Mouse (Mus musculus) cerebellum, postnatal 25 days (tissue): ENCODE data around the gene Trmt2a.
A peak's percentile ranks its signal among the peaks of the same experiment; 100 is the strongest.

Experiments
- DNase-seq, 2 experiments: peaks; one replicate each; pipeline ENCODE4 v3.0.0; 2021; ENCODE audit warnings: mixed read lengths in 2 of 2

The Trmt2a gene

GRCm38 (mm10) chr16:18248433-18249363, at the start of gene Trmt2a, which contains the start of gene Ranbp1:
Gene Trmt2a, plus strand, starts transcription at chr16:18248679.
Gene Ranbp1, minus strand, starts transcription at chr16:18248732.
- DNase-seq = peak; percentile 98 to 99

- DNase-seq = no peak
These were observed 48.4 kb upstream of the Trmt2a start for GRCm38 (mm10) chr16:18200062-18200461.

GRCm38 (mm10) chr16:18201620-18202019, 46.9 kb upstream of the Trmt2a start:
- no peak for DNase-seq

- no peak for DNase-seq
These were observed 46.4 kb upstream of the Trmt2a start for GRCm38 (mm10) chr16:18202061-18202460.

GRCm38 (mm10) chr16:18203430-18204091, 44.9 kb upstream of the Trmt2a start:
- no peak for DNase-seq

GRCm38 (mm10) chr16:18210701-18211416, 37.6 kb upstream of the Trmt2a start:
- DNase-seq = peak; percentile 79 to 89

- DNase-seq = peak; percentile 96 to 98
These were observed 36.9 kb upstream of the Trmt2a start for GRCm38 (mm10) chr16:18211417-18212171.

GRCm38 (mm10) chr16:18213689-18214088, 34.8 kb upstream of the Trmt2a start:
- DNase-seq = peak in 1 of 2 experiments; percentile 52

GRCm38 (mm10) chr16:18214858-18215257, 33.6 kb upstream of the Trmt2a start:
- no peak for DNase-seq

GRCm38 (mm10) chr16:18217579-18217978, 30.9 kb upstream of the Trmt2a start, which contains the start of gene Ccdc188:
Gene Ccdc188, plus strand, starts transcription at chr16:18217879.
- no peak for DNase-seq

- DNase-seq = no peak
These were observed 29.9 kb upstream of the Trmt2a start for GRCm38 (mm10) chr16:18218580-18218996.

- DNase-seq = peak in 1 of 2 experiments; percentile 49
These were observed 28.5 kb upstream of the Trmt2a start for GRCm38 (mm10) chr16:18220001-18220400.

GRCm38 (mm10) chr16:18220856-18221542, 27.5 kb upstream of the Trmt2a start:
- no peak for DNase-seq

GRCm38 (mm10) chr16:18221543-18221898, 27.0 kb upstream of the Trmt2a start:
- DNase-seq = peak in 1 of 2 experiments; percentile 38

GRCm38 (mm10) chr16:18222188-18222587, 26.3 kb upstream of the Trmt2a start:
- DNase-seq = no peak

- no peak for DNase-seq
These were observed 21.3 kb upstream of the Trmt2a start for GRCm38 (mm10) chr16:18227187-18227586.

- DNase-seq = no peak
These were observed 20.5 kb upstream of the Trmt2a start for GRCm38 (mm10) chr16:18227897-18228422.

- DNase-seq = peak; percentile 80 to 84
These were observed 19.6 kb upstream of the Trmt2a start for GRCm38 (mm10) chr16:18228856-18229255.

GRCm38 (mm10) chr16:18229622-18230021, 18.9 kb upstream of the Trmt2a start:
- peak; percentile 85 to 89 for DNase-seq

GRCm38 (mm10) chr16:18230617-18231016, 17.9 kb upstream of the Trmt2a start:
- DNase-seq = peak; percentile 25 to 36

- DNase-seq = peak in 1 of 2 experiments; percentile 6
These were observed 17.4 kb upstream of the Trmt2a start for GRCm38 (mm10) chr16:18231047-18231446.
